Mouse (Mus musculus) heart, embryonic 14.5 days (tissue): ENCODE results near the gene Chpf2. TPM values are rescaled to one million over a fixed set of nuclear protein-coding genes. Genes with fewer than 3 reads are reported as not detected.
A peak's percentile ranks its signal among the peaks of the same experiment; 100 is the strongest.

ENCODE experiments used
- ATAC-seq: fragments of 200-750 bp; cut with Nextera tagmentation; 2 replicates; pipeline ENCODE4 v1.8.0; 2017; ENCODE audit warnings: low read depth, moderate TSS enrichment; ENCODE audit not compliant: insufficient number of reproducible peaks, insufficient read depth, low FRiP score
- H3K27ac ChIP-seq, 2 experiments: fragments of 200-500 bp in 1 of 2; fragments of 300-500 bp in 1 of 2; sonication (generic) in 1 of 2; replicated peaks in 1 of 2; 2 replicates each; pipeline ENCODE4 v1.5.1; 2012 to 2014; ENCODE audit warnings: low read depth in 2 of 2, low read length in 2 of 2, control low read depth in 1 of 2, mild to moderate bottlenecking in 1 of 2, mixed read lengths in 1 of 2; ENCODE audit not compliant: control insufficient read depth in 1 of 2, insufficient read depth in 1 of 2
- H3K27me3 ChIP-seq: fragments of 300-500 bp; sonication (generic); 2 replicates; pipeline ENCODE4 v1.6.1; 2014; ENCODE audit warnings: mild to moderate bottlenecking, low read length, control low read depth; ENCODE audit not compliant: control insufficient read depth, insufficient read depth
- H3K36me3 ChIP-seq: fragments of 300-500 bp; sonication (generic); 2 replicates; pipeline ENCODE4 v1.6.1; 2014; ENCODE audit warnings: mild to moderate bottlenecking, control low read depth, low read length, mixed read lengths; ENCODE audit not compliant: control insufficient read depth, insufficient read depth
- H3K4me1 ChIP-seq, 2 experiments: fragments of 200-500 bp in 1 of 2; fragments of 300-500 bp in 1 of 2; sonication (generic) in 1 of 2; 2 replicates each; pipeline ENCODE4 v1.6.1; 2012 to 2014; ENCODE audit warnings: low read length in 2 of 2, control low read depth in 1 of 2, mixed read lengths in 1 of 2; ENCODE audit not compliant: control insufficient read depth in 2 of 2, insufficient read depth in 2 of 2
- H3K4me2 ChIP-seq: fragments of 300-500 bp; sonication (generic); 2 replicates; pipeline ENCODE4 v1.6.1; 2014; ENCODE audit warnings: mild to moderate bottlenecking, low read length
- H3K4me3 ChIP-seq, 2 experiments: fragments of 200-500 bp in 1 of 2; fragments of 300-500 bp in 1 of 2; sonication (generic) in 1 of 2; 2 replicates each; pipeline ENCODE4 v1.5.1; 2012 to 2014; ENCODE audit warnings: low read length in 2 of 2, mild to moderate bottlenecking in 2 of 2, control low read depth in 1 of 2, low read depth in 1 of 2, moderate library complexity in 1 of 2; ENCODE audit not compliant: control insufficient read depth in 1 of 2, insufficient read depth in 1 of 2
- H3K9ac ChIP-seq: fragments of 300-500 bp; sonication (generic); 2 replicates; pipeline ENCODE4 v1.6.1; 2014; ENCODE audit warnings: mild to moderate bottlenecking, low read length
- H3K9me3 ChIP-seq: fragments of 300-500 bp; sonication (generic); 2 replicates; pipeline ENCODE4 v1.6.1; 2016; ENCODE audit warnings: low read length, control low read depth; ENCODE audit not compliant: control insufficient read depth
- WGBS: fragments of 180-500 bp; shearing (Covaris S2); extraction: QIAGEN DNeasy Blood & Tissue Kit; methylation state at CpG from one replicate; pipeline ENCODE4 v1.1.7; 2014; 5-methylcytosine and 5-hydroxymethylcytosine counted together
- polyA plus RNA-seq: library from polyadenylated mRNA; unstranded; fragments of >200 nt; fragmentation: Nextera tagmentation; extraction: Ambion mirVana; gene quantifications from 2 replicates; pipeline ENCODE4 v1.2.1, GENCODE M21; 2014

The Chpf2 gene
- polyA plus RNA-seq, 1 experiment from 2014 or later = 8.6 TPM

DNA sequence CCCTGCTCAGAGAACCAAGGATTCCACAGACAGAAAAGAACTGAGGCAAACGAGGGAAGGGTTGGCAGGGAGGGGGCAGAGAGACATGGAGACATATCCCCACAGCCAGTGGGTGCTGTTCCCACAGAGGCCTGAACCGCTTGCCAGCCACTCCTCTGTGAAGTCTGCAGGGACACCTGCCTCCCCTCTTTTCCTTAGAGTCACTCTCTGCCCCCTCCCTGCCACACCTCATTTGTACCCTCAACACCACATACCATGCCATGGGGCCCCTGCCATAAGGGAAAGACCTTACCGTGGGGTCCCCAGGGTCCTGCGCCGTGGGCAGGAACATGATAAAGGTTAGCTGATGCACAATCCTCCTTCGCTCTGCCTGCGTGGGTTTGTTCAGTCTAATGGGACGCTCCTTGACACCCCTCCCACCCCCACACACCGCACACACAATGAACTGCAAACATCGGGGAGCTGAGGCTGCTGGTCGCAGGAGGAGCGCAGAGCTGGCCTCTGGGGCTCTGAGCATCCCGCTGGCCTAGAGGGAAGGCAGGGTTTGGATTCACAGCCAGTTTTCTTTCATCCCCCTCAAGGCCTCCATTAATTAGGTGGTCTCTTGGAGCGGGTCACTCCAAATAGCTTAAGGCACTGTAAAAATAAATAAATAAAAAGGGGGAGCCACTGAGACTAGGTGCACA lies 19.6 kb downstream of the Chpf2 start:
- 43% methylated on average over 14 of the region's 14 CpGs for WGBS
- peak overlapping the region; percentile 95 for H3K9ac ChIP-seq
- peaks cover 38 to 50% of the 10 kb centered on the region in 2 experiments for H3K4me1 ChIP-seq
- H3K4me3 ChIP-seq = peak overlapping the region in 1 of 2 experiments; percentile 70; a peak in 2 of 4 replicates
- H3K27me3 ChIP-seq = no peaks in the 10 kb centered on the region
- H3K9me3 ChIP-seq = no peaks in the 10 kb centered on the region
- peak overlapping the region; percentile 91 for H3K4me2 ChIP-seq
- peak overlapping the region; percentile 93 to 100; a peak in 3 of 4 replicates for H3K27ac ChIP-seq
- no peak for ATAC-seq
- H3K36me3 ChIP-seq = no peaks in the 10 kb centered on the region

DNA sequence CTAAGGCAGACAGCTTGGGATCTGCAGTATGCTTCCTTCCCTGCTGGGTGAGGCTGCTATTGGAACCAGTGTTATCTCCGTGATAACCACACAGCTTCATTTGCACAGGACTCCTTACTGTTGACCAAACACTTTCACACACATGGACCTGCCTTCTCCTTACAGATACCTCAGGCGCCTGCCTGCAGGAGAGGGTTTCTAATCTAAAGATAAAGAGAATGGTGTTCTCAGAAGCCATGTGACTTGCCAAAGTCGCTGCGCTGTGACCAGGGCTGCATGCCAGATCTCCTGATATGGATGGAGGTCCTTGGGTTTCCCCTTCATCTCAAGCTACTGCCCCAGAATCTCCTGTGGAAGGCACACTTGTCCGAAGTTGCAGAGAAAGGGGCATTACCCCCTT lies 22.8 kb downstream of the Chpf2 start:
- 3% methylated on average over 5 of the region's 5 CpGs for WGBS
- Histone ChIP-seq H3K36me3 (no peaks in the 10 kb centered on the region), H3K27ac (no peak overlapping the region), H3K27me3 (no peaks in the 10 kb centered on the region), H3K9ac (no peak overlapping the region), H3K4me1 (peaks cover 30 to 45% of the 10 kb centered on the region in 2 experiments), H3K4me3 (no peak overlapping the region), H3K9me3 (no peaks in the 10 kb centered on the region), H3K4me2 (peak overlapping the region; percentile 13; the same call in 1 of the 2 replicates)
- no peak for ATAC-seq

DNA sequence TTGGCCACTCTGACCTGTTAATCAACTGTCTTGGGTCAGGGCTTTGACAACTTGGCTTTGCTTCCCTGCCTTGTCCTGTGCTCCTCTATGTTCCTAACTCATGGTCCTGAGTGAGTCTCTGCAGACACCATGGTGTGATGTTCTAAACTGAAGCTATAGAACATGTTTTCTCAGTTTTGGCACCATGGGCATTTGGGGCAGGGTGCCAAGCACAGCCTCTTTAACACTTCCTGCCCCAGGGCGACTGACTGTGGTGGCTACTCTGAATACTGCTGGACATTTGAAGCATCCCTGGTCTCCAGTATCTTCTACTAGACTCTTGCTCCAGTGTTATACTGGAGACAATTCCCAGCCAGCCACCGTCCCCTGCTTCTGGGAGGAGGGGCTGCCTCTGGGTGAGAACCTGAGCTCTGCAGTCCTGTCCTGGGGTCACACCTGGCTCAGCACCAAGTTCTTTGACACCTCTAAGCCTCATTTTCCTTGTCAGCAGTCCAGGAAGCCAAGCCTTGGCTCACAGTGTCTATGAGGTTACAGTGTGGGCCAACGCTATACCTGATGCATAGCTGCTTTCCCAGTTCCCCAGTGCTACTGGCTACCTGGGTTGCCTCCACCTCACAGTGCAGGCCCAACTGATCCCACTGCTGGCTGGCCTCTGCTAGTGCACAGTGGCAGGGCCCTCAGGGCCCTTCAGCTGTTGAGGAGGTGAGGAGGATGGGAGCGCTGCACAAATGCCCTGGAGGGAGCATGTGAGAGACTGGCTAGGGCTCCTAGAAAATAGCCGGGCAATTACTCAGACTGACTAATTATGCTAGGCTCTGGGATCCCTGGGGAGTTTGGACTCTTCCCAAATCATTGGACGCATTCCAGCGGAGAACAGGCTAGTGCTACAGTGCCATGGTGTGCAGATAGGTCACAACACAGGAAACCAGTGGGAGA lies 25.1 kb downstream of the Chpf2 start:
- no peaks in the 10 kb centered on the region for H3K36me3 ChIP-seq
- 43% methylated on average over 7 of the region's 7 CpGs for WGBS
- H3K4me1 ChIP-seq = peaks cover 19 to 28% of the 10 kb centered on the region in 2 experiments
- H3K9ac ChIP-seq = no peak overlapping the region
- ATAC-seq = no peak
- H3K4me3 ChIP-seq = no peak overlapping the region
- H3K27ac ChIP-seq = no peak overlapping the region
- no peaks in the 10 kb centered on the region for H3K9me3 ChIP-seq
- no peaks in the 10 kb centered on the region for H3K27me3 ChIP-seq
- H3K4me2 ChIP-seq = no peak overlapping the region

- no peak overlapping the region for H3K27ac ChIP-seq
- H3K36me3 ChIP-seq = no peaks in the 10 kb centered on the region
- no peak overlapping the region for H3K4me3 ChIP-seq
- H3K4me2 ChIP-seq = no peak overlapping the region
- no peak overlapping the region for H3K9ac ChIP-seq
- no peaks in the 10 kb centered on the region for H3K9me3 ChIP-seq
- H3K27me3 ChIP-seq = no peaks in the 10 kb centered on the region
- H3K4me1 ChIP-seq = peaks cover 19 to 27% of the 10 kb centered on the region in 2 experiments
- no peak; the same call in 1 of the 2 replicates for ATAC-seq
- 69% methylated on average over 5 of the region's 5 CpGs for WGBS
Observed at GRCm38 (mm10) chr5:24612302-24612649, 25.7 kb downstream of the Chpf2 start.

- no peak overlapping the region for H3K27ac ChIP-seq
- no peak overlapping the region for H3K9ac ChIP-seq
- no peaks in the 10 kb centered on the region for H3K9me3 ChIP-seq
- no peak overlapping the region for H3K4me3 ChIP-seq
- ATAC-seq = no peak
- 57% methylated on average over 6 of the region's 6 CpGs for WGBS
- H3K27me3 ChIP-seq = no peaks in the 10 kb centered on the region; the same call in 1 of the 2 replicates
- no peaks in the 10 kb centered on the region for H3K36me3 ChIP-seq
- H3K4me1 ChIP-seq = peaks cover 13 to 15% of the 10 kb centered on the region in 2 experiments; a peak in 3 of 4 replicates
- no peak overlapping the region for H3K4me2 ChIP-seq
Observed at GRCm38 (mm10) chr5:24615097-24615496, 28.6 kb downstream of the Chpf2 start.

GRCm38 (mm10) chr5:24618921-24619320 lies 32.4 kb downstream of the Chpf2 start:
- Histone ChIP-seq H3K4me3 (no peak overlapping the region), H3K4me1 (peaks cover 1 to 2% of the 10 kb centered on the region in 2 experiments; a peak in 2 of 4 replicates), H3K27me3 (peaks cover 23% of the 10 kb centered on the region), H3K36me3 (no peaks in the 10 kb centered on the region), H3K27ac (no peak overlapping the region), H3K4me2 (no peak overlapping the region), H3K9ac (no peak overlapping the region), H3K9me3 (no peaks in the 10 kb centered on the region)
- no peak for ATAC-seq
- WGBS = 83% methylated on average over 3 of the region's 3 CpGs

GRCm38 (mm10) chr5:24620116-24620515 lies 33.6 kb downstream of the Chpf2 start:
- no peak for ATAC-seq
- no peak overlapping the region for H3K27ac ChIP-seq
- no peak overlapping the region for H3K4me2 ChIP-seq
- H3K27me3 ChIP-seq = peaks cover 33% of the 10 kb centered on the region
- H3K9me3 ChIP-seq = no peaks in the 10 kb centered on the region
- H3K36me3 ChIP-seq = no peaks in the 10 kb centered on the region
- peaks cover 5 to 9% of the 10 kb centered on the region in 2 experiments; a peak in 3 of 4 replicates for H3K4me1 ChIP-seq
- no peak overlapping the region for H3K9ac ChIP-seq
- 69% methylated on average over 8 of the region's 8 CpGs for WGBS
- H3K4me3 ChIP-seq = no peak overlapping the region
